Mouse (Mus musculus) activated CD4-positive, CD25-positive, alpha-beta regulatory T cell, adult 4 months (primary cell): ENCODE results near the gene C2cd5. TPM values are rescaled to one million over a fixed set of nuclear protein-coding genes. Genes with fewer than 3 reads are reported as not detected.
"Not testable (repeated sequence)": the region's sequence is repeated elsewhere in the genome, so short reads cannot be mapped to it uniquely, and the experiment has no call there.

Experiments used
- ATAC-seq: one replicate; pipeline ENCODE4 v1.8.0; 2017
- polyA plus RNA-seq, 2 experiments: library from polyadenylated mRNA; unstranded; fragments of 100-300 nt; shearing (Covaris generic); gene quantifications; one replicate each; pipeline ENCODE4 v1.2.1; 2017

Gene C2cd5
- polyA plus RNA-seq, 2 experiments from 2014 or later, result 53.0 to 58.6 TPM

DNA sequence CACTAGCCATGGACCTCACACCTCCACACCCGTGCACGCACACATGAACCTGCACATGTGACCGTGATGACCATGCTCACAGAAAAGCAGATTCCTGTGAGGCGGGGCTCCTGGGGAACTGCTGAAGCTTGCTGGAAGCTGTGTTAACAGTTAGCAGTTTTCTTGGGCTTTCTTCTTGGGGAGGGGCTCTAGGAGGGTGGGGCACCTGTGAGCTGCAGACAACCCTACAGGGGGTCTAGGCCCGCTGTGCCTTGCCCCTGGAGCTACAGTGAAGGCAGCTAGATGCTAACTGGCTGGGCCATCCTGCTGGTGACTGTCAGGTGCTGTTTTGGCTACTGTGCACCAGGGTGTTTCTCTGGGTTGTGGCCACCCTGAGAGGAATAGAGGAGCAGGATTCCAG, 91.1 kb downstream of the C2cd5 start:
- no peak for ATAC-seq

DNA sequence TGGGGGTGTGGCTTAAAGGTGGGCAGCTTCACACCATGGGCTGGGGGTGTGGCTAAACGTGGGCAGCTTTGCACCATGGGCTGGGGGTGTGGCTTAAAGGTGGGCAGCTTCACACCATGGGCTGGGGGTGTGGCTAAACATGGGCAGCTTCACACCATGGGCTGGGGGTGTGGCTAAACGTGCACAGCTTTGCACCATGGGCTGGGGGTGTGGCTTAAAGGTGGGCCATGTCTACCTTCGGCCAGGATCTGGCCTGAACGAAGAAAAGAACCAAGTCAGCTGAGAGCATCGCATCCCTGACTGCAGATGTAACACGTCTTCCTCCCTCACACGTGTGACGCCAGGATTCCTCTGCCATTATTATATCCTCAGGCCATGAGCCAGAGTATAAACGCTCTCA, 94.7 kb downstream of the C2cd5 start:
- ATAC-seq, result not testable (repeated sequence)

DNA sequence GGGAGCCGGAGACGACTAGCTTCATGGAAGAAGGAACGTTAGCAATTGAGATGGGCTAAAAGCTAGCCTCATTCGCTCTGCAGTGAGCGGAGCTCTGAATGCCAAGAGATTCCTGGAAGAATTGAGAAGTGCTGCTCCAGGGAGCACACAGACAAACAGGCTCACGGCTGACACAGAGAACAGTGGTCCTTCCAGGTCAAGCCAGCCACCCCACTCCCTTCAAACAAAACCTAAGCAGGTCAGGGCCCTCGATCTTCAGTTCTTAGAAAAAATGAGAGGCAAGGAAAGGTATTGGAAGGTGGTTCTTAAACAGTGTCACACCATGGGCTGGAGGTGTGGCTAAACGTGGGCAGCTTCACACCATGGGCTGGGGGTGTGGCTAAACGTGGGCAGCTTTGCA, 95.1 kb downstream of the C2cd5 start:
- ATAC-seq, result no peak

DNA sequence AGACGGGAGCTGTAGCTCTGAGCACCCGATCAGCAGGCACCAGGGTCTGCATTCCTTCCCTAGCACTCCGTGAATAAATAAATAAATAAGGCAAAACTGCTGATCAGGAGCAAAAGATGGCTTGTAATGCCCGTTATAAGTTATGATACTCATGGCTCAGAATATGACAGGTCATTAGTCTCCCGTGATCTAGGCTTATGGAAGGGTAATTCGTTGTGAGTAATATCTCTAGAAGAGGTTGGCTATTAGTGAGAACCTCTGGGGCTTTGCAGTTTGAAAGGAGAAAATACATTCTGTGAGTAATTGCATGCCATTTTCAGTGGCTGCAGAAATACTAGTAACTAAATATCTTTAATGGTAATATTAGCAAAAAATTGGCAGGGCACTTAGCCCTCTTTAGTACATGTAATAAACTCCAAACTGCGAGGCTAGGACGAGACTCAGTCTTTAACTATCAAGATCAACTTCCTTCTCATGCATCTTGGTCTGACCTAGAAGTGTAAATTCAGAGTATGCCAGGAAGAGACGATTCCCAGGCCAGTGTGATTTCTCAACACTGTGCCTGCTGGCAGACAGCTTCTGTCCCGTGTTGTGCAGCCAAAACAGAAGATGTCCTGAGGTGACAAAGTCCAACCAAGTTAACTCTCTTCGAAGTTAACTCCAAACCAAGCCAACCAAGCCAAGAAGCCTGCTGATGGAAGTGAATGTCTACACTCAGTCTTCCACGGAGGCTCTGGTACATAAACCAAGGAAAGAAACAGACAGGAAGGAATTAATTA, 101.5 kb downstream of the C2cd5 start:
- ATAC-seq, result no peak

DNA sequence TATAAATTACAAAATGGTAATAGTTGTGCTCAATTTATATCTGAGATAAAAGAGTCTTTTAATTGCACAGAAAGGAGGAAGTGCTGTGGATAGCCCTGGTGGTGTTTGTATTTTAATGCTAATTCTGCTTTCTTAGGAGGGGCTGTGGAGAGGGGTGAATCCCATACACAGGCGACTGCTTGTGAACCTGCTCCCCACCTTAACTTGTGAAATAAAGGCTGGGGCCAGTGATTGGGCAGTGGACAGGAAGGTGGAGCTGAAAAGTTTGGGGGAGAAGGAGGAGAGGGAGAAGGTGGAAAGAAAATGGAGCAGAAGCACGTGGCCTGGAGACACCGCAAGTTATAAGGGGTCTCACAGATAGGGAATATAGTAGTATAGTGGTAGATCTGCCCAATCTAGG, 103.1 kb downstream of the C2cd5 start:
- ATAC-seq, result no peak

DNA sequence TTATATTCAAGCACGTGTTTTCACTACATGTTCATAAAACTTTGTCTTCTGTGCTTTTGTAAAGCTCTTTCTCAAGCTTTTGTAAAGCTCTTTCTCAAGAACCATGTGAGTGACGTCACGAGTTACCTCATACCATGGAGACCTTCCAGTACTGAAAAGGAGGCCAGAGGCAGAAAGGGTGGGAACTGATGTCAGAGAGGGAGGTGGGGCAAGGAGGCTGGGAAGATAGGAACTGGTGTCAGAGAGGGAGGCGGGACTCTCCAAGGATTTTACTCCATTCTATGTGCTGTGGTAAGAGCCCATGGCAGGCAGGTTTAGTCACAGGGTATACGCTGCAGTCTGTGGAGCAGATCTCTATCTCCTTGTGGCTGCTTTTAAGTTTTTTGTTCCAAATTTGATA, 104.4 kb downstream of the C2cd5 start:
- ATAC-seq, result no peak

DNA sequence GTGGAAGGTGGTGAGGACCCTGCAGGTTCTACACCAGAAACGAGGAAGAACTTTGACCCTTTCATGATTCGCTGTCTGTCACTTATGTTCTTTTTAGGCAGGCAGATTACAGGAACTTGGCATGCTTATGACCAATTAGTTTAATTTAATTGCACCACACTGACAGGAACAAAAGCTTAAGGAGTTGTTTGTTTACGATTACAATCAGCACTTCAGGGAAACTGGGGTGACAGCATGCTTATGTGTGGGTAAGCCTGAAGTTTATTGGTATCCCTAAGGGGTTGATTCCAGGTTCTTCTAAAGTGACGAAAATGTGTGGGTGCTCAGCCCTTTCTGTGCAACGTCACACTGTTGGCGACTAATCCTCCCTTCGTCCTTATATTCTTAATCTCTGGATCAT, 105.1 kb downstream of the C2cd5 start:
- ATAC-seq, result no peak

DNA sequence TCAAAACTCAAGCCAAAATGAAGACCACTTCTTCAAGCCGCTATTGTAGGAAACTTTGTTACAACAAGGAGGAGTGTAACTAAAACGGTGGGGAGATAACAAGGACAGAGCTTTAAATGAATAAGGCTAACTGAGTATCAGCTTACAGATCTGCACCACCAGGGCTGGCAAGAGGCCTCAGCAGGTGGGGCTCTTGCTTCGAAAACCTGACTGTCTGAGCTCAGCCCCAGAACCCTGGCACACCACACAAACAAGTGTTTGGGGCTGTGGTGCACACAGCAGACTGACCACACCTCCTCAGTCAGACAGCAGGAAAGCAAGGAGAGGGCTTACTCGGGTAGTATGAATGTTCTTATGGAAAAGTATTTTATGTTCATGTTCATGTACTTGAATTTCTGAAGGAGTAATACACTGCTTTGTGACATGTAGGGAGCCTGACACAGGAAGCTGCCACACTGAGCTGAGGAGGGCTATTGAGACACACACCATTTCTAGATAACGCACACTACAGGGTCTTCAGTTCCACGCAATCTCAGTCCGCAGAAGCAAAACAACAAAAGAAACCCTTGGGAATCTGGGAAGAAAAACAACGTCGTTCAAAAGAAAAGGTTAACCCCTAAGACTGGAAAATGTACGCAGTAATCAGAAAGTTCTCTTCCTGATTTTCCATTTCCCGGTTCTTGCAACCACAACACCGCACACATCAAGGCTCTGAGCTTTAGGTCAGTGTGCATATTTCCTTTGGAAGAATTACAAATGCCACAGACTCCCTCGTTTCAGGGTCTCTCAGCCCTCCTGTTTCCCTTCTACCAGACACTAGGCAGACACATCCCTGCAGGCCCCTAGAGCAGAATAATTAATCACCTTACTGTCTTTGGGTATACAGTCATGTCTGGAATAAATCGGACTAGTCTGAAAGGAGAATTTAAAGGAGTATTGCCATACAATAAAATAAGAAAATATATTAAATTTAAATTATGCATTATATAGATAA, 105.9 kb downstream of the C2cd5 start:
- no peak for ATAC-seq

DNA sequence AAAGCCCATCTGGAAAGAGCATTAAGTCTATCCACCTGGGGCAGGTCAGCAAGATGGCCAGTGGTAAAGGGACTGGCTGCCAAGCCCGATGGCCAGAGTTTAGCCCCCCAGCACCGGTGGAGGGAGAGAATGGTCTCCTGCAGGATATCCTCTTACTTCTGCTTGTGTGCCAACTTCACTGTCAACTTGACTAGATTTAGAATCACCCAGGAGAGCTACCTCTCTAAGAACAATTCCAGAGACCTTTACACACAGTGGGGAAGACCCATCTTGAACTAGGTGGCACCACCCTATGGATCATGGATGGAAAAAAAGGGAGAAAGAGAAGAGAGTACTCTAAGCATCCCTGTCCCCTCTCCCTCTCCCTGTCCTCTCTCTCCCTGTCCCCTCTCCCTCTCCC, 107.0 kb downstream of the C2cd5 start:
- ATAC-seq, result no peak

DNA sequence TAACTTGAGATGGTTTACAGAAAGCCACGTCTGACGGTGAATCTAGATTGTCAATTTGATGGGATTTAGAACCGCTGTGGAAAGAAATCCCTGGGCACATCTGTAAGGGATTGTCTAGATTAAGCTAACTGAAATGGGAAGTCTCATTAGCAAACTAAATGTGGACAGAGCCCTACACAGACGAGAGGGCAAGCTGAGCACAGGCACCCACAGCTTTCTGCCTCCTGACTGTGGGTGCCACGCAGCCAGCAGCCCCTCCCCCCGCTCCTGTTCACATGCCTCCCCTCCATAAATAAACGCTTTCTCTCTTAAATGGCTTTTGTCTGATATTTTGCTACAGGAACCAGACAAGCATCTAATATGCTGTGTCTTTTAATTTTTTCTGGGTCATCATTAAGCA, 107.8 kb downstream of the C2cd5 start:
- ATAC-seq, result no peak

DNA sequence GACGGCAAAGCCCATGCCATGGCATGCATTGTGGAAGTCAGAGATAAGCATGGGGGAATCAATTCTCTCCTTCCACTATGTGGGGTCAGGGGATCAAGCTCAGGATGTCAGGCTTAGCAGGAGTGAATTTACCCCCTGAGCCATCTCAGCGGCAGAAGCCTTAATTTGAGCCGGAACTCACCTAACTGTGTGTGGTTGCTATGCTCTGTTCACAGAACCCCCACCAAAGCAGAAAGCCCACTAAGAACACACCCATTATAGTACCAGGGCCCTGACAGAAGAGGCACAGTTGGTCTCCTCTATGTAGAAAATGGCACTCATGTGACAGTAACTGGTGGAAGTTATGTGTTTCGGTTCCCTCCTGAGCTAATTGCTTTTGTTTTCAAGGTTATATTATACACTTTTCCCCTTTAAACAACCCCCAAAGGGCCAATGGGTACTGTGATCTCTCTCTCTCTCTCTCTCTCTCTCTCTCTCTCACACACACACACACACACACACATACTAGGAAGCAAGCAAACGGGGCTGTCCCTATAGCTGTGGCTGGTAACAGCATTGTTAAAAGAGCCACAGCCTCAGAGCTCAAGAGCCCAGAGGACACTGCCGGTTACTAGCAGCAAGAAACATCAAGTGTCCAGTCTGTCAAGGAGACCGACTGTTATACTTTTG, 108.4 kb downstream of the C2cd5 start:
- peak; percentile 65 for ATAC-seq

DNA sequence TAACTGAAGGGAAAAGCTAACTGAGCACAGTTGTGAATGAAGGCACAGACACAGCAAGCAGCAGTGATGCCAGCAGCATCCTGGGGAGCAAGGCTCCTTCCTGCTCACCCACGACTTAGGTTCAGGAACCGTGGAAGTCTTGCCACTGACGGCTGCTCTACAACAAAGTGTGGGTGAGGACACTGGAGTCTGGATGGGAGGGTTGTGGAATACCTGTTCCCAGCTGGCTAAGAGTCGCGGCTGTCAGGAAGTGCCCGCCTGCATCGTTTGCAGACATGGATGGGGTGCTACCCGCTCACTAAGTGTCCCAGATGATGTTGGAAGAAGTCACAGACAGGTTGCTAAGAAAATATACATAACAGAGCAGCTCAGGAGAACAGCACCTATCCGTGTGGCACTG, 109.4 kb downstream of the C2cd5 start:
- no peak for ATAC-seq

DNA sequence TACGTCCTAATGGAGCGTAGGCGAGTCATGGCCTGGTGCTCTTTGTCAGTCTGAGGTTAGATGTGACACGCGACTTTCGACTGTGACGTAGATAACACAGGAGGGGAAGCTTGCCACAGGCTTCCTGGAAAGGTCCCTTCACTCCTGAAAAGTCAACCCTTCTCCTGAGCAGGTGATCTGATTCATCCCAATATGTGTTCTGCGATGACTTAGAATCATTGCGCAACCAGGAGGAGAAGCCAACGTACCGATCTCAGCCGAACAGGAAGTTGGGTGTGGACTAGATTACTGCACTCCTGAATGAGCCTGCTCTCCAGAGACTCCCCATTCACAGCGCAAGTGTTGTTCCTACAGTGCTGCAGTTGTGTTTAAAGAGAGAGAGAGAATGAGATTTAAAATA, 110.4 kb downstream of the C2cd5 start:
- ATAC-seq, result no peak

DNA sequence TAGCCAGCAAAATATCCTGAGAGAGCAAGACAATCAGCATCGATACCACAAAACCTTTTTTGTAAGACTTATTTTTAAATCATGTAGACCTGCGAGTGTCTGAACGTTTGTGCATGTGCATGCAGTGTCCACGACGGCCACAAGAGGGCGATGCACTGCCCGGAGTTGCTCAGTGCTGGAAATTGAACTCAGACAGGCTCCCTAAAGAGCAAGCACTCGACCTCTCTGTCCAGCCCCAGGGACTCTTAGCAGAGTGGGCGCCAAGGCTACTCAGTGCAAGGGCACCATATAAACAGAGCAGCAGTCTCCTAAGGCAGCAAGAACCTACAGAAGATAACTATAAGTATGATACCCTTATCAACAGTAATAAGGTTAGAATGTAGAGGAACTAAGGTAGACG, 111.2 kb downstream of the C2cd5 start:
- peak; percentile 71 for ATAC-seq

DNA sequence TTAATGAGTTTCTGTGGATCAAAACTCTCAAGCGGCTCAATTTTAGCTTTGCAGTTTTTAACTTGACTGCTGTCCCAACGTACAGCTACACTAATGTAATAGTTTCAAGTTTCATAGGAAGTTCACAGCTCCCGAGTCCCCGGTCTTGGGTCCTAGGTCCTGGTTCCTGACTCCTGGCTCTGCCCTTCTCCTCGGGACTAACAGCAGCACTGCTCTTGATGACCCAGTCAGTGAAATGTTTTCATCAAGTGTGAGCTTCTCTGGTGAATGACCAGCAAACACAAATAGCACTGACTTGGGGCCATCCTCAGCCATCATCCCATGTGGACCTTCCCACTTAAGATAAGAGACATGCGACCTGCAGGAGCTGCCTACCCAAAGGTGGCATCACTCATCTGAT, 111.7 kb downstream of the C2cd5 start:
- ATAC-seq, result no peak

DNA sequence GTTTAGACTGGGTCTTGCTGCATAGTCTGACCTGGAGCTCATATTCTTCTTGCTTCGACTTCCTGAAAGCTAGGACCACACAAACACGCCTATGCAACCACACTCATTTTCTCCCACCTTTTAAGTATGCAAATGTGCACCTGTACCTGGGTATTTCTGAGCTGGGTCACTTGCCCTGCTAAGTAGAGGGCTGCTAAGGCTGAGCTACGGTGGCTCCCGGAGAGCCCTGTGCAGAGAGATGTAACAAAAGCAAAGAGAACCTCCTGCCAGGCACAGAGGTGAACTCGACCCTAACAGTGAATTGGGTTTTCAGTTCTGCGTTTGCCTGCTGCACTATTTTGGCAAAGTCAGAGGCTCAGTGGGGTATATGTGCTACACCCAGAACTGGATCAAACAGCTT, 112.3 kb downstream of the C2cd5 start:
- no peak for ATAC-seq

DNA sequence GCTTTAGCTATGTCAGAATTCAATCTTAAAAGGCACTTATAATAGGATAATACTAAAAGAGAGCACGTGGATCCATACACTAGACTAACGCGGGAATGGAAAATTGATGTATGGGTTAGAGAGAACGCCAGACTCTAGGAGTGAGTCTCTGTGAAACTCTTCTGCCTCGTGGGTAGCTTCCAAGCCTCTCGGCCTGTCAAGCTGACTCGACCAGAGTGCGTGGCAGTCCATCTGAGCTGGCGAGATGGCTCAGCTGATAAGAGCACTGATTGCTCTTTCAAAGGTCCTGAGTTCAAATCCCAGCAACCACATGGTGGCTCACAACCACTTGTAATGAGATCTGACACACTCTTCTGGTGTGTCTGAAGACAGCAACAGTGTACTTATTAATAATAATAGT, 113.2 kb downstream of the C2cd5 start:
- not testable (repeated sequence) for ATAC-seq

DNA sequence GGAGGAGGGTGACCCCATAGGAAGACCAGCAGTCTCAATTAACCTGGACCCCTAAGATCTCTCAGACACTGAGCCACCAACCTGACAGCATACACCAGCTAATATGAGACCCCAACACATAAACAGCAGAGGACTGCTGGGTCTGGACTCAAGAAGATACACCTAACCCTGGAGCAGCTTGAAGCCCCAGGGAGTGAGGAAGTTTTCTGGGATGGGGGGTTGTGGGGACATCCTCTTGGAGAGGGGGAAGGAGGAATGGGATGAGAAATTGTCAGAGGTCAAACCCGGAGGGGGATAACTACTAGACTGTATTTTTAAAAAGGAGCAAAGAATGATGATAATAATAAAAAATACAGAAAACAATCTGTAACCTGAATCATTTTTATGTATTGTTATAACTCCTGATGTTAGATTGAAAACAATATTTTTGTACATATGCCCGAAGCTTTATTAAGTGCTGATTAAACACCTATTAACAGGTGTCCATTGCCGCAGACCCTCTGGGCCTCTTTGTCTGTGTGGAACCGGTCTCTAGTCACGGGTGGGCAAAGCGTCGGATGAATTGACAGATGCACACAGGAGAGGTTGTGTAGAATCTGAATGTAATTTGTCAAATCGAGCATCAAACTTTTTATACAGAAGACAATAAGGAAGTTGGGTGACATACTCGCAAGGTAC, 114.2 kb downstream of the C2cd5 start:
- not testable (repeated sequence) for ATAC-seq

DNA sequence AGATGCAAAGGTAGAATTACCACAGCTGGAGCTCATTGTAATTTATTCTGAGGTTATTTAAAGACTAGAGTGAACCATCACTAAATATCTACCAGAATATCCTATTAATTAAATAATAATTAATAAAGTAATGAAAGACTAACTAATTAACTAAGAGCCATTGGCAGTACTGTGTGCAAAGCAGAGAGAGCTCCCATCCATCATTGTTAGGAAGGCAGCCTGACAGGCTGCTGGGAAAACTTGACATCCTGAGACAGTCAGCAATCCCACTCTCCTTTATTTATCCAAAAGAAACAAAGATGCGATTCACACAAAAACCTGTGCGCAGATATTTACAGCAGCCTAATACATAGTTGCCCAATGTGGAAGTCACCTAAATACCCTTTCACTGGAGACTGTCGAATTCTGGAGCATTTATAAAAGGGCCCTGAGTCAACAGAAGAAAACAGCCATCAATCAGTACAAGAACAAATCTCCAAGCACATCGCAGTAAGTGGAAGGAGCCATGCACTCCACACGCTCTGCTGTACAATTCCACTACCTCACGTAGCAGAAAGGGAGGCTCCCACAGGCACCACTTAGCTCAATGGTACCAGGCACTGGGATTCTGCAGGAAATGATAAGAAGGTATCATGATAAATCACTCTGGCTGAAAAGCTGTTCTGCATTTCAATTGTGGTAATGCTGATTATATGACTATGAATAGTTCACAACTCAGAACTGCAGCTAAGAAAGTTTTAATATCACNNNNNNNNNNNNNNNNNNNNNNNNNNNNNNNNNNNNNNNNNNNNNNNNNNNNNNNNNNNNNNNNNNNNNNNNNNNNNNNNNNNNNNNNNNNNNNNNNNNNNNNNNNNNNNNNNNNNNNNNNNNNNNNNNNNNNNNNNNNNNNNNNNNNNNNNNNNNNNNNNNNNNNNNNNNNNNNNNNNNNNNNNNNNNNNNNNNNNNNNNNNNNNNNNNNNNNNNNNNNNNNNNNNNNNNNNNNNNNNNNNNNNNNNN, 120.0 kb downstream of the C2cd5 start:
- ATAC-seq, result no peak

DNA sequence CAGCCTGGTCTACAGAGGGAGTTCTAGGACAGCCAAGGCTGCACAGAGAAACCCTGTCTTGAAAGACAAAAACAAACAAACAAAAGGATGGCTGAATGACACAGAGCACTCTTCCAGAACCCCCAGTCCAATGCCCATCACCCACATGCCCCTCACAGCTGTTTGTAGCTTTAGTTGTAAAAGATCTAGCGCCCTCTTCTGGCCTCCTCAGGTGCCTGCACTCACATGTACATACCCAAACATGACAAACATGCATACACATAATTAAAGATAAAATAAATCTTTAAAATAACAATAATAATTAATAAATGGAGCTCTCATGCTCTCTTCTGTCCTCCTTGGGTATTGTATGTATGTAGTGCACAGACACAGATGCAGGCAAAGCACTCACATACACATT, 122.7 kb downstream of the C2cd5 start:
- no peak for ATAC-seq

DNA sequence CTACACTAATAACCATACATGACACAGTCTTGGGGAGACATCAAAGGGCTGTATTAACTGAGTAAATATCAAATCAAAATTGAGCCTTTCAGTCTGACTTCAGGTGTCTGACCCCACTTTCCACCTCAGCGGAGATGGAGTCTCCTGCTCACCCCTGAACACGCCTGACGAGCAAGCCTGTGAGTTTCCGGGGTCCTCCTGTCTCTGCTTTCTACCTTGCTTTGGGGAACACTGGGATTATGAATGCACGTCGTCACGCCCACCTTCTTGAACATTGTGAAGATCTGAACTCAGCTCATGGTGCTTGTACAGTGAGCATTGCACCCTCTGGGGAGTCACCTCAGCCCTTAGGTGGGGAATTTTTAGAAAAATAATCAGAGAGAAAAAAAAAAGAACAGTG, 126.7 kb downstream of the C2cd5 start:
- ATAC-seq, result no peak
